Mouse (Mus musculus) 3134 (cell line): Measurements from ENCODE around the gene Rps6kl1.
"Not testable (repeated sequence)": the region's sequence is repeated elsewhere in the genome, so short reads cannot be mapped to it uniquely, and the experiment has no call there.

Experiments
- DNase-seq: peaks from one replicate; pipeline ENCODE4 v3.0.0-alpha.2; 2011; ENCODE audit warnings: low spot score; ENCODE audit not compliant: insufficient read length; ENCODE audit errors: extremely low read depth

The Rps6kl1 gene

GRCm38 (mm10) chr12:85175926-85176845 is 25.1 kb upstream of the Rps6kl1 start:
- peak; percentile 51 for DNase-seq

GRCm38 (mm10) chr12:85175087-85175675 is 24.1 kb upstream of the Rps6kl1 start:
- DNase-seq: no peak

- DNase-seq: no peak
Measured at GRCm38 (mm10) chr12:85174016-85174415, 23.0 kb upstream of the Rps6kl1 start.

- DNase-seq: no peak
Measured at GRCm38 (mm10) chr12:85170948-85171307, 19.9 kb upstream of the Rps6kl1 start.

GRCm38 (mm10) chr12:85170284-85170947 is 19.4 kb upstream of the Rps6kl1 start:
- DNase-seq: peak; percentile 34

GRCm38 (mm10) chr12:85169877-85170276 is 18.8 kb upstream of the Rps6kl1 start:
- peak; percentile 41 for DNase-seq

GRCm38 (mm10) chr12:85169117-85169858 is 18.2 kb upstream of the Rps6kl1 start:
- peak; percentile 75 for DNase-seq

GRCm38 (mm10) chr12:85166631-85167030 is 15.6 kb upstream of the Rps6kl1 start:
- DNase-seq: no peak

GRCm38 (mm10) chr12:85164996-85165395 is 13.9 kb upstream of the Rps6kl1 start:
- DNase-seq: no peak

- DNase-seq: no peak
Measured at GRCm38 (mm10) chr12:85159592-85159991, 8.5 kb upstream of the Rps6kl1 start.

GRCm38 (mm10) chr12:85158801-85159200 is 7.7 kb upstream of the Rps6kl1 start:
- no peak for DNase-seq

GRCm38 (mm10) chr12:85157797-85158460 is 6.9 kb upstream of the Rps6kl1 start:
- DNase-seq: no peak

- DNase-seq: no peak
Measured at GRCm38 (mm10) chr12:85156324-85156723, 5.3 kb upstream of the Rps6kl1 start.

GRCm38 (mm10) chr12:85153011-85153410 is 1.9 kb upstream of the Rps6kl1 start:
- no peak for DNase-seq

- no peak for DNase-seq
Measured at GRCm38 (mm10) chr12:85150321-85151001, 603 bp downstream of the Rps6kl1 start.

- no peak for DNase-seq
Measured at GRCm38 (mm10) chr12:85146881-85147280, 4.2 kb downstream of the Rps6kl1 start.

GRCm38 (mm10) chr12:85146355-85146754 is 4.7 kb downstream of the Rps6kl1 start:
- DNase-seq: peak; percentile 29

GRCm38 (mm10) chr12:85145630-85146029 is 5.4 kb downstream of the Rps6kl1 start:
- no peak for DNase-seq

GRCm38 (mm10) chr12:85144821-85145220 is 6.2 kb downstream of the Rps6kl1 start:
- no peak for DNase-seq

GRCm38 (mm10) chr12:85144276-85144675 is 6.8 kb downstream of the Rps6kl1 start:
- DNase-seq: not testable (repeated sequence)
